Mouse (Mus musculus) myocyte (in vitro differentiated cells): ENCODE data around the gene Dusp13.
A peak's percentile ranks its signal among the peaks of the same experiment; 100 is the strongest.

Experiments
- E2F4 ChIP-seq: IDR thresholded peaks from one replicate; pipeline ENCODE4 v1.6.1; 2011; ENCODE audit warnings: mild to moderate bottlenecking, control low read depth, moderate library complexity; ENCODE audit not compliant: insufficient read depth
- MAX ChIP-seq: IDR thresholded peaks from one replicate; pipeline ENCODE4 v1.6.1; 2011; ENCODE audit warnings: low read depth, mild to moderate bottlenecking, control low read depth
- MYOD1 ChIP-seq, 3 experiments: IDR thresholded peaks; one replicate each; pipeline ENCODE4 v1.6.1; 2011; ENCODE audit warnings: control low read depth in 2 of 3, low read depth in 2 of 3, mild to moderate bottlenecking in 2 of 3, moderate library complexity in 1 of 3; ENCODE audit not compliant: insufficient read length in 2 of 3, control insufficient read depth in 1 of 3
- MYOG ChIP-seq, 3 experiments: IDR thresholded peaks; one replicate each; pipeline ENCODE4 v1.6.1; 2011; ENCODE audit warnings: control low read depth in 2 of 3, low read depth in 2 of 3, mild to moderate bottlenecking in 2 of 3; ENCODE audit not compliant: insufficient read length in 2 of 3, control insufficient read depth in 1 of 3, insufficient read depth in 1 of 3
- POLR2A ChIP-seq: IDR thresholded peaks from one replicate; pipeline ENCODE4 v1.6.1; 2011; ENCODE audit warnings: low read depth, mild to moderate bottlenecking, control low read depth, moderate library complexity; ENCODE audit not compliant: insufficient read length
- POLR2AphosphoS2 ChIP-seq: IDR thresholded peaks from one replicate; pipeline ENCODE4 v1.6.1; 2011; ENCODE audit warnings: low read depth, control low read depth; ENCODE audit not compliant: insufficient read length
- REST ChIP-seq: IDR thresholded peaks from one replicate; pipeline ENCODE4 v1.6.1; 2011; ENCODE audit warnings: mild to moderate bottlenecking, control low read depth, moderate library complexity; ENCODE audit not compliant: insufficient read depth, insufficient read length
- SRF ChIP-seq: IDR thresholded peaks from one replicate; pipeline ENCODE4 v1.6.1; 2011; ENCODE audit warnings: low read depth; ENCODE audit not compliant: control insufficient read depth, insufficient read length
- TCF12 ChIP-seq: IDR thresholded peaks from one replicate; pipeline ENCODE4 v1.6.1; 2011; ENCODE audit warnings: mild to moderate bottlenecking, control low read depth; ENCODE audit not compliant: poor library complexity, insufficient read depth, severe bottlenecking
- TCF3 ChIP-seq: IDR thresholded peaks from one replicate; pipeline ENCODE4 v1.6.1; 2011; ENCODE audit warnings: low read depth, control low read depth; ENCODE audit not compliant: insufficient read length
- USF1 ChIP-seq: IDR thresholded peaks from one replicate; pipeline ENCODE4 v1.6.1; 2011; ENCODE audit warnings: low read depth, mild to moderate bottlenecking, control low read depth, moderate library complexity

GRCm38 (mm10) chr14:21750008-21750880, 737 bp downstream of the Dusp13 start, which contains the start of gene Samd8:
- TF ChIP-seq SRF (no peak), POLR2A (peak; percentile 92), MYOD1 (IDR thresholded peaks at IDR 0.05; ENCODE audit: control insufficient read depth in 1 of 3, insufficient read length in 2 of 3, low read depth in 2 of 3) (no peak), REST (no peak), POLR2AphosphoS2 (peak; percentile 90), USF1 (no peak), E2F4 (no peak), MAX (no peak), TCF12 (no peak), MYOG (IDR thresholded peaks at IDR 0.05; ENCODE audit: control insufficient read depth in 1 of 3, insufficient read depth in 1 of 3, insufficient read length in 2 of 3, low read depth in 2 of 3) (peak in 1 of 3 experiments; percentile 19), TCF3 (no peak)
